Mouse (Mus musculus) c-Kit-negative CD71-positive TER-119-positive erythroid progenitor cells, embryonic 14.5 days (primary cell): ENCODE results near the gene Erlin1.

Source experiments
- DNase-seq: peaks from one replicate; pipeline ENCODE4 v3.0.0-alpha.2; 2013; ENCODE audit warnings: low read depth, low spot score

Gene Erlin1

DNA sequence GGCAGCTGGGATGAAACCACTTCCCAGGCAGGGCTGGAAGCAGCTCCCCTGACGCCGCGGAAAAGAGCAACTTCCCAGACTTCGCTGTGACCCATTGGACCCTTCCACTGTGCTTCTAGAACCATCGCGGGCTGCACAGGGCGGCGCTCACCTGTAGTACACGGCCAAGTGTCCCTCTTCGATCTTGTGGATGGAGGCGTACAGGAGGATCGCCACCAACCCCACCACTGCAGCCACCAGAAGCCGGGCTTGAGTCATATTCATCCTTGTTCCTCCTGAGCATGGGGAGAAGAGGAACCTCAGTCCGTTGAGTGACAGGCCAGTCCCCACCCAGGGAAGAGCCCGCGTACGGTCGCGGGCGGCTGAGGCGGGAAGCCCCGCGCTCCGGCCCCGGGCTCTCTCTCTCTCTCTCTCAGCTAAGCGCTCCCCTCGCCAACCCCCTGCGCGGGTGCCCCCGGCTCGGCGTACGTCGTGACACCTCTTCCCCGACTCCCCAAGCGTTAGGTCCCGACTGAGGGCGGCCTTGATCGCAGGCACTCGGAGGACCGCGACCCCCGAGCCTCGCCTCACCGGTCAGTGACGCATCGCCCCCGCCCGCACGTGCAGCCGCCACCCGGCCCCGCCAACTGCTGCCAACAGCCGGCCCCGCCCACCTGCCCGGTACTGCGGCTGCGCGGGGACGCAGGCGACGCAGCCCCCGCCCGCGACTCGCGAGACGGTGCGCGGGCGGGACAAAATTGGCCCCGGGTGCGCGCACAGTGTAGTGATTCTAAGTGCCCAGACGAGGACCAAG is at the start of gene Erlin1:
Gene Erlin1, minus strand, starts transcription at position 665 of the 793 bp plus-strand sequence.
- DNase-seq = peak; percentile 44

- no peak for DNase-seq
These were observed 48.2 kb upstream of the Erlin1 start for GRCm38 (mm10) chr19:44117793-44118192.

- no peak for DNase-seq
These were observed 42.1 kb upstream of the Erlin1 start for GRCm38 (mm10) chr19:44111706-44112105.

DNA sequence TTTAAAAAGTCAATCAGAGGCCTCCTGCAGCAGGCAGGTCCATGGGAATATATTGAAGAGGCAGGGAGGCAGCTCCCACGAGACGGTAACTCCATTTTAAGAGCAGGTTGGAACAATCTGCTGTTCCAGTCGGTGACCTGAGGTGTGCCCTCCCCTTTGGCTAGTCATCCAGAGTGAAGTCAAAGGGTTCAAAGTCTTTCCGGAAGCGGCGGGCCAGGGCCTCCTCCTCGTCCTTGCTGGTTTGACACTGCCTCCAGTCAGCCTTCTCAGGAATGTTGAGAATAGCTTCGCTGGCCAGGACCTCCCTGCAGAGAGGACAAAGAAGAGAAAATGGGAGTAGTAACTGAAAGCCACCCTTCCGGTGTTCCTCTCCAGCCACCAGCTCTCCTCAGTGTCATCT is 40.8 kb upstream of the Erlin1 start:
- DNase-seq = no peak

- no peak for DNase-seq
These were observed 39.4 kb upstream of the Erlin1 start for GRCm38 (mm10) chr19:44108996-44109395.

DNA sequence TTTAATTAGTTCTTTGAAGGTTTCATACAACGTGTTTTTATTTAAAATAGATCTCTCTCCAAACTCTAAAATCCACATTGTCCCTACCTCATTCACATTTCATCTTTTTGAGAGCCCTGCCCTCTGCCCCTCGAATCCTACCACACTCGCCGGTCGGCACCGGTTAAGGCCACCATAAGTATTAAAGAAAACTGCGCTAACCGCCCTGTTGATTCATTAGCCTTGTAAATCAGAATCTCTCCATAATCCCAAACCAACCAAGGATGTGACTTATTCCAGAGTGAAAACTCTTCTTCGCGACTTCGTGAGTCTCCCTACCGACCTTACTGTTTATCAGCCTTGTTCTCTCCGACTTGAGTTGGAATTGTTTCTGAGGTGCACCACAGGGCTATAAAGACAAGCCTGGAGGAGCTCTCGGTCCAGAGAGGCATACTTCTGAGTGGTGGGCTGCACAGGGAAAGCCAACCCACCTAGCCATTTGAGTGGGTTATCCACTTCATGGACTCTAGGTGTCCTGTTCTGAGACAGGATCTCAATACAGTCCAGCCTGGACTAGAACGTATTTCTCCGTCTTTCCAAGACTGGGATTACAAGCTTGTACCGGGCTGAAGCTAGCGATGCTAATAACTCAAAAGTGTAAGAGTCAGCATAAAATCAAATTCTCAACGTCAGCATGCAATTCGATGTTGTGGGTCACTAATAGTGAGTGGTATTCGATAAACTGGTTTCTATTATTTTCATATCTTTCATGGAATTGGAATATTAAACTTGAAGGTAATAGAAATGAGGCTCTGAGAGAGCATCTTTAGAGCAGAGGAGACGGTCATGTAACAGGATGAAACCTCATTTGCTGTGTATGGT is 38.3 kb upstream of the Erlin1 start:
- no peak for DNase-seq

- DNase-seq = peak; percentile 91
These were observed 37.5 kb upstream of the Erlin1 start, which contains the start of gene Chuk for GRCm38 (mm10) chr19:44106831-44107660. Gene Chuk (minus strand): TSS chr19:44107480.

DNA sequence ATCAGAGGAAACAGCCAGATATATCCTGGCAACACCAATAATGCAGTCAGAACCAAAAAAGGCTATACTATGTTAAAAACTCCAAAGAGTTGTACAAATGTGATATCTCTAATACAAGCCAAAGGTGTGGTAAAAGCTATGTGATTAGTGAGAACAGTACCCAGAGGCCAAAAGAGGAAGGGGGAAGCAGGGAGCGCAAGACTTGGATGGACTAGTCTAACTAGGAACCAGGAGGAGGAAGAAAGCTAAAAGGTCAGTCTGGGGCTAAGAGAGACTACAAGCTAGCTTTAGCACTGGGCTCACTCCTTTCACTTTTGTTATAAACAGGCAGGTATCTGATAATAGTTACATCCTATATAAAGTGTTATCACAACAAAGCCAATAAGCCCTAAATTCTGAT is 34.8 kb upstream of the Erlin1 start:
- DNase-seq = no peak

DNA sequence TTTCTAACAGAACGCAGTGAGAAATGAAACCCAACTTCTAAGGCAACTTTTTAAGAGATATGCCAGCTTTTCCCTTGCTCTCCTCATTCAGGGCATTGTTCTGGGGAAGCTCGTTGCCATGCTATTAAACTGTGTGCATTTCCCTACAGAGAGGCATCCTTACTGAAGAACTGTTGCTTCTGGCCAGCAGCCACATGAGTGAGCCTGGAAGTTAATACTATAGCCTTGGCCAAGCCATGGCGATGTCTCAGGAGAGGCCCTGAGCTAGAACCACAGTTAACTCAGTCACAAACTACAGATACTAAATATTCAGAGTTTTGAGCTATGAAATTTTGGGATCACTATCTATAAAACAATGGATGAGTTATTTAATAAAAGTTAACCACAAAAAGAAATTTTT is 33.4 kb upstream of the Erlin1 start:
- DNase-seq = no peak

GRCm38 (mm10) chr19:44100840-44101239 is 31.3 kb upstream of the Erlin1 start:
- no peak for DNase-seq

DNA sequence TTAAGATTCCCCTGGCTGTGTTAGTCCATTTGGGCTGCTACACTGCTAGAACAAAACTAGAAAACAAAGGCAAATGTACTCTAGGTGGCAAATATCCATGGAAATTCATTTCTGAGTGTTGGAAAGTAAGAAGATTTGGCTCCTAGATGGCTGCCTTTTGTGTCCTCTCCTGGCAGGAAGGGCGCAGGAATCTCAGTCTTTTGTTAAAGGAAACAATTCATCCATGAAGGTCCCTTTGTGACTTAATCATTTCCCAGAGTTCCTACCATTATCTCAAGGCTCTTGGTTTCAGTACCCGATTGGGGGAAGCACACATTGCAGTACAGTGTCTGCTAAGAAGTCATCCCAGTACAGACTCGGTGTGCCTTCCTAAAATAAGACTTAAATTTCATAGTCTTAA is 16.7 kb upstream of the Erlin1 start:
- no peak for DNase-seq

DNA sequence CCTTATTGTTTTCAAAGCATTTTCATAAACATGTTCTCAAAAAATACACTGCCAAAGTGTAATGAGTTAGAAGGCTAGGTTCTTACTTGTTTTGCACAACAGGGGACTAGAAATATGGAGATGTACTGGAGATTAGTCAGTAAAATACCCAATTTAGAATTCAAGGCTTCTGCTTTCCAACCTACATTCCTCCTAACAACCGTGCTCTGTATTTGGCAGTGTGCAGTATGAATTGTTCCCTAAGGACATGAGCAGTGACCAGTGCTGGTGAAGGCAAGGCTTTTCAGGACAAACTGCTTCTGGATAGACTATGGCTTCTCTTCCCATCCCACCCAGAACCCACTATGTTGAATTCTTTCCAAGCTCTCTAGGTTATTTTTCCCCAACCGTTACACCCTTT is 11.3 kb upstream of the Erlin1 start:
- no peak for DNase-seq

- DNase-seq = no peak
These were observed 10.4 kb upstream of the Erlin1 start for GRCm38 (mm10) chr19:44080023-44080422.

- DNase-seq = no peak
These were observed 7.4 kb upstream of the Erlin1 start for GRCm38 (mm10) chr19:44077024-44077423.

GRCm38 (mm10) chr19:44076457-44076856 is 6.9 kb upstream of the Erlin1 start:
- DNase-seq = no peak

DNA sequence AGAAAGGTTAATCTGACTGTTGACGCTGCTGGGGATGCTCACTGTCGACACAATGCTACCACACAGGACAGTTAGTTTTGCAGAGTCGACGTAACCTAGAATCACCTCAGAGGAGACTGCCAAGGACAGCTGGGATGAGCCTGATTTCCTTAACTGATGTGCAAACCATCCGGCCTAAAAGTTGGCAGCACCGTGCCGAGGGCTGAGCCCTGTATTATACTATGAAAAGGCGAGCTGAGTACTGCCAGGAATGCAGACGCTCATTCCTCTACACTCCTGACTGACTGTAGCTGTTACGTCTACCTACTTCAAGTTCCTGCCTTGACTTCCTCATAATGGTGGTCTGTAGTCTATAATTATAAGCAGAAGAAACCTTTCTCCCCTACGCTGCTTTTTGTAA is 5.4 kb upstream of the Erlin1 start:
- DNase-seq = no peak

DNA sequence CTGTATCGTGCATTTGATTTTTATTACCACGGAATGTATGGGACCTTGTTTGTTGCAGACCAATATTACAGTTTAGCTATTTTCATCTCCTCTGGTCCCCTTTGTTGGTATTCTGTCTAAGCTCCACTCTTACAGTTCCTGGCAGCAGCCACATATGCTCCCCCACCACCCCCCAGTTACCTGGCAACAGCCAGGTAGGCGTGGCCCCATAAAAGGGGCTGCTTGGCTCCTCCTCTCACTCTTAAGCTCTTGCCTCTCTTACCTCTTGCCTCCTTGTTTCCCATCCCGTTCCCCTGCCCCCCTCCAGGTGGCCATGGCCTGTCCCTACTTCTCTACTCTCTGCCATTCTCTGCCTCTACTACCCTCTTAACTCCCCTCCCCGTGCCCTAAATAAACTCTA is 1.6 kb upstream of the Erlin1 start:
- DNase-seq = no peak

GRCm38 (mm10) chr19:44069914-44070232 is 288 bp upstream of the Erlin1 start:
- DNase-seq = no peak

GRCm38 (mm10) chr19:44068232-44068631 is 1.4 kb downstream of the Erlin1 start:
- DNase-seq = no peak

- DNase-seq = no peak
These were observed 2.1 kb downstream of the Erlin1 start for GRCm38 (mm10) chr19:44067323-44068049.

- DNase-seq = no peak
These were observed 4.9 kb downstream of the Erlin1 start for GRCm38 (mm10) chr19:44064734-44065133.
